Mouse (Mus musculus) c-Kit-positive CD71-positive TER-119-negative erythroid progenitor cells, embryonic 14.5 days (primary cell): Measurements from ENCODE around the gene Fbln7.
A peak's percentile ranks its signal among the peaks of the same experiment; 100 is the strongest.

Experiments used
- DNase-seq: peaks from one replicate; pipeline ENCODE4 v3.0.0-alpha.2; 2013; ENCODE audit warnings: low read depth

Fbln7 gene

DNA sequence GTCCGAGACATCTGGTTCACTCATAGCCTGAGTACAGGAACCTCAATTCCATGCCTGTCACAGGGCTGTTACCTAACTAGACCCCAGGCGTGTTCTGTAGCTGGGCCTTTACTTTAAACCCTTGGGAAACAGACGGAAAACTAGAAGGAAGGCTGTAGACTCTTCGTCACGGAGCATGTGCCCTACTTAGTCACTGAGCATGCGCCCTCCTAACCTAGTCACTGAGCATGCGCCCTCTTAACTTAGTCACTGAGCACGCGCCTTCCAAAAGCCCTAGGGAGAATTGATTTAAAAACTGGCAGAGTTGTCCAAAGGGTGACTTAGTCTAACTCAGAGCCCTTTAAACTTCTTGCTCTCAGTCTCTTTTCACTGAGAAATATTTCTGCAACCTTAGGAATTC lies at the start of gene Fbln7:
Fbln7 (plus strand) TSS at position 346 of the 400 bp plus-strand sequence.
- DNase-seq: no peak

DNA sequence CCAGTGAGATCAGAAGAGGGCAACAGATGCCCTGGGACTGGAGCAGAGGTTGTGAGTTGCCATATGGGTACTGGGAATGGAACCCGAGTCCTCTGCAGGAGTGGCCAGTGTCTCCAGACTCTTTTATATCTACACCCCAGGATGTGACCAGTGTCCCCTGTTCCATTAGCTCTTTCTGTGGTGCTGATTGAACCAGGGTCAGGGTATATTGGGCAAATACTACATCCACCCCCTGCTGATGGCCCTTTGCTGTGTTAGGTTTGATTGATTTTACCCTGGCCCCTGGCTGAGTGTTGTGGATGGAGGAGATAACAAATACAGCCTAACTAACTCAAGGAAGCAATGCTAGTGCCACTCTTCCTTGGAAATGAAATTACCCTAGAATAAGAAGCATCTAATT lies 46.5 kb upstream of the Fbln7 start:
- no peak for DNase-seq

DNA sequence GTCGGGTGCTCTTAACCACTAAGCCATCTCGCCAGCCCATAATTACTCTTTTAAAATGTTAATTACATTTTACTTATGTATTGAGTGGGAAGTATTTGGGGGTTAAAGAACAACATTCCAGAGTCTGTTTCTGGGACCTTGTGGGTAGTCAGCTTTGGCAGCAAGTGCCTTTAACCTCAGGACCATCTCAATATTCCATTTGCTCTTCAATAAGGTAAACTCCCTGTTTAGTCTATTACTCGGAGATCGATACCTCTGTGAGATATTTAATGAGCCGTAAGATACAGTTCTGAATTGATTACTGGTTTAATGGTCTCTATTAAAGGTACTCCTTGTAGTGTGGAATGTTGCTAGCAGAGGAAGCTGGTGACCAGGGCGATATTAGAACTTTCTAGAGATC lies 45.9 kb upstream of the Fbln7 start:
- no peak for DNase-seq

DNA sequence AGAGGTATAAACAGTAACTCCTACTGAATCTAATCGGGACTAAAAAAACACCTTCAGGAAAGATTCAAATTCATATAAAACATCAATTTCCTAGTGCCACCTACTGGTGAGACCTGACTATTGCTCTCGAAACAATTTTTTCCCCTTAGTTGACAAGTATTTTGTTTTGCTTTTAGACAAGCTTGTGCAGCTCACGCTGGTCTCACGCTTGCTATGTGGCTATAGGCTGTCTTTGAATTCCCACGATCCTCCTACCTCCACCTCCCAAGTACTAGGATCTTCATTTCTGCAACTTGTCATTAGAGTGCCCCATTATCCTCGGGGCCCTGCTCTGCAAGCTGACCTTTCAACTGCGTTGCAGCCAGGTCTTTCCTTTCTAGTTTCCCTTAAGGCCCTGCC lies 45.4 kb upstream of the Fbln7 start:
- DNase-seq: peak; percentile 71

DNA sequence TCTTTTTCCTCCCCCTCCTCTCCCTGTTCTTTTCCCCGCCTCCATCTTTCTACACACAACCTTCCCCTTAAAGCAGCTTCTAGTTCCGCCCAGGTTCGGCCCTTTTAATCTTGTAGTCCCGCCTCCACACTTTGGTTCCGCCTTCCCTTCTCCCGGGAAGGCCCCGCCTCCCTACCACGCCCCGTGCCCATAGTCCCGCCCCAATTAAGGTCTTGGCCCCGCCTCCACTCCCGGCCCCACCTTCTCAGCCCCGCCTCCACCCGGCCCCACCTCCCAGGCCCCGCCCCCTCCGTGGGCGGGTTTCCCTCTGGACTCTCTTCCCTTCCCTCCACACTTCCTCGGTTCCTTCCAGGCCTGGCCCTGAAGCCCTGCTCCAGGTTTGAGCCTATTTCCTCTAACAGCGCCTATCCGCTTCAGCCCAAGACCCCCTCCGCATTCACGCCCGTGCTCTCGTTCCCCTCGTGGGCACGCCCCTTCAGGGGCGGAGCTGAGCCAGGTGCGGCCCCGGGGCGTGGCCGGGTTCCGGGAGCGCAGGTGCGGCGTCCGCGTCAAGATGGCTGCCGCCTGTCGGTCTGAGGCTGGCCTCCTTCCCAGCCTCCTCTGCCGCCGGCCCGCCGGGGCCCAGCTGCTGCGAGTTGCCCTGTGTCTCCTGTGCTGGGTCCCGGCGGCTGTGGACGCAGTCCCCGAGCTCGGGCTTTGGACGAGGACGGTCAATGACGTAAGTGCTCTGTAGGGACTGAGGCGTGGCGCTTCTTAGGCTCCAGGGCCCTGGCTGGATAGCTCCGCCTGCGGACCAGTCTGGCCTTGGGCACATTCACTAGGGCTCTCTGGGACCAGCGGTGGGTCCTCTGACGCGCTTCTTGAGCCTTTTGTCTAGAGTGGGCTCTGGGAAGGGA lies 44.7 kb upstream of the Fbln7 start, which contains the start of gene Tmem87b:
Tmem87b (plus strand) TSS at position 333 of the 896 bp plus-strand sequence.
- DNase-seq: peak; percentile 87

DNA sequence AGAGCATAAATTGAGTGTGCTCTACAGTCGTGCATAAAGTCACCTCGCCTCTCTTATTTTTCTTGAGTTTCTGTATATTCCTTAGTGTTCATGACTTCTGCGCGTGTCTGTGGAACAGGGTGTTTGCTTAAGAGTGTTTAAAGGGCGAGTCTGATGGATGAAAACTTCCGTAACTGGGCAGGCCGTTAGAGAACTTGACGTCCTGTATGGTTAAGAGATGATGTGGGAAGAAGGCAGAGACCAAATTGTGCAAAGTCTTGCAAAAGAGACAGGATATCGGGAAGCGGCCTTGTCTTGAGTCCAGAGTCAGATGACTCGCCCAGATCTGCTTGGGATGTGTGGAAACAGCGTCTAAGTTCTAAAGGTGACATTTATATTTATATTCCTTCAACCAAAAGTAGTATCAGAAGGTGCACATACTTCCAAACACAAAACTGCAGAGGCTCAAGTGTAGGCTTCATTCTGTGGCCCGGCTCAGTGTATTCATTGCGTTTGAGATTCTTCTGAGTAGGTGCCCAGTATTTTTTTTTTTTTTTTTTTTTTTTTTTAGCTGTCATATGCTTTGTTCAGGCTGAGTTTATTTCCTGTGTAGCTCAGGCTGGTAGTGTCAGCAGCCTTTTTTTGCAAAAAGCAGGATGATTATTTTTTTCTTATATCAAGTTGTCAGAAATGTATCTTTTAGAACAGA lies 43.7 kb upstream of the Fbln7 start:
- DNase-seq: no peak

DNA sequence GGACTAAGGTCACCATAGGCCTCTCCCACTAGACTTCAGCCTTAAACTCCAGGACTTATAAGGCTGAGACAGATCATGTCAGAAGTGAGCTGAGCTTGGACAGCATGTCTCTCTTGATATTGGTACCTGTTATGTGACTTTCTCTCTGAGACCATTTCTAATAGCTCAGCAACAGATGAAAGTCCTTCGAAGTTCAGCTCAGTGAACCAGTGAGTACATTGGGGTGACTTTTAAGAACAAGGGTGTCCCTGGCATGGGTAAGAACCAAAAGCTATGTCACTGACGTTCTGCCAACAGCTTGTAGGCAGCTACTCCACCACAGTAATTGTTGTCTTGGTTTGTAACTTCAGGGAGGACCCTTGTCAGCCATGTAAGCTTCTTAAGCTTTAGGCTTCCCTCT lies 42.1 kb upstream of the Fbln7 start:
- no peak for DNase-seq

DNA sequence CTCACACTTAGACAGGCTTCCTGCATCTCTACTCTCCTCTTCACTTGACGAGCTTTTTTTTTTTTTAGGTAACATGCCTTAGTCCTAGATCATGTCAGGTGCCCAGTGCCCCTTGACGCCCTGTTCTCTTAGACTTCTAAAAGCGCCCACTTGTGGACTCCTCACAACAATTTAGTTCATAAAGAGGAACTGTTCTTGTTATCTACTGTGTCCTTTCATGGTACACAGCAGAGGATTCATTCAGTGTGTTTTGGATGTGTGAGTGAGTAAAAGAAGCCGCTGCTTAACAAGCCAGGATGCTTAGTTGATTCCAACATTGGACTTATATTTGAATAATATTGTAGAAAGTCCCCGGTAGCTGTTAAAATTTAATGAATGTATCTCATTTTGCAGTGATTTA lies 38.9 kb upstream of the Fbln7 start:
- DNase-seq: no peak

DNA sequence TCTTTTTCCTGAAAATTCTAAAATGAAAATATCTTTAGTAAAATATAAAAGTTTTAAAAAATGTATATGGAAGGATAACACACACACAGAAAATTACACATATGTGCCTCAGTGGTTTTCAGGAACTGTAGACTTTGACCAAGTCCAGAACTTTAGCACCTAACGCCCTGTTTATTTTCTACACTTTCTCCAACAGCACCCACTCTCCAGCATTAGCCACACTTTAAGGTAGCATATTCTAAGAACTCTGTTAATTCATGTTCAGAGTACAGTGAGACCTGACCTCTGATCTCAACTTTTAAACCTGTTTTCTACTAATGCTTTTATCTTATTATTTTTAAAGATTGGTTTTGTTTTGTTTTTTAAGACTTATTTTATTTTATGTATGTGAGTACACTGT lies 35.0 kb upstream of the Fbln7 start:
- no peak for DNase-seq

DNA sequence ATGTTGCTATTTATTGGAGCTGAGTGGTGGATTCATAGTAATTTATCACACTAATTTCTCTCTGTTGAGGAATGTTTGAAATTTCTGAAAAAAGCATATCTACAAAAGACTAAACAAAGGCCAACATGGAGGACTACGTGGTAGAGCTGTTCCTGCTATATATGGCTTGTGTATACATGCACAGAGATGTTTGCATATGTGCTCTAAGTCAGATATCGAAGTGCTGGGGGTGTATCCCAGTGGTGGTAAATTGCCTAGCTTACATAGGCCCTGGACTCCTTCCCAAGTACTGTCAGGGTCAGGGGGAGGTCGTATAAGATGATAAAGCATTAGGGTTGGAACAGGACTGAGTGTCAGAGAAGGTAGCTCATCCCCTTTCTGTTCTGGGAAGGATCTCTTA lies 30.2 kb upstream of the Fbln7 start:
- DNase-seq: no peak

DNA sequence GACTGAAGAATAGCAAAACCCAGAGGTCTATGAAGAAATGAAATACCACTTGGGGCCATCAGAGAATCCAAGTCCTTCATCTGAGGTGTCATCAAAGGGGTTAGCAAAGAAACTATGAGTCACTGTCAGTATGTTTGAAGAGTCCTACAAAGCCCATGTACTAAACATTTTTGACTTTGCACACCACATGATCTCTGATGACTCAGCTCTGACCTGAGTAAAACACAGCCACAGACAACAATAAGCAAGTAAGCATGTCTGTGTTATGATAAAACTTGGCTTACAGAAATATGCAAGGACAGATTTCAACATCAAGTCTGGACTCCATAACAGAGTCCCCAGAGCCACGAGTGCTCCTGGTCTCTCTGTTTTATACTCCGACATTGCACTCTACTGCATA lies 29.7 kb upstream of the Fbln7 start:
- DNase-seq: no peak

DNA sequence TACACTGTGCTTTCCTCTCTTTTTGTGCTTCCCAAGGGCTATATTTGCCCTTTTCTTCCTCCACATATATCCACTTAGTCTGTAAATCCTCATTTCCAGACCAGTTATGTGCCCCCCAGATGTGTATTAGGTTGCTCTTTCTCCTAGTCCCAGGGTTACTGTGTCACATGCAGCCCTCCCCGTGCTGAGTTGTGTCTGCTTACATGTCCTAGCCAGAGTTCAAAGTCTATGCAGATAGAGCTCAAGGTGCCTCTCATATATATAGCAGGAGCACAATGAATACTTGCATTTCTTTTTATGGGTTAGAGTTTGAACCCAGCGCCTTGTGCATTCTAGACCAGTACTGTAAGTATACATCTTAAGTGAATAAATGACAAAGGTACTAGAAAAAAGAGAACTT lies 29.3 kb upstream of the Fbln7 start:
- no peak for DNase-seq

DNA sequence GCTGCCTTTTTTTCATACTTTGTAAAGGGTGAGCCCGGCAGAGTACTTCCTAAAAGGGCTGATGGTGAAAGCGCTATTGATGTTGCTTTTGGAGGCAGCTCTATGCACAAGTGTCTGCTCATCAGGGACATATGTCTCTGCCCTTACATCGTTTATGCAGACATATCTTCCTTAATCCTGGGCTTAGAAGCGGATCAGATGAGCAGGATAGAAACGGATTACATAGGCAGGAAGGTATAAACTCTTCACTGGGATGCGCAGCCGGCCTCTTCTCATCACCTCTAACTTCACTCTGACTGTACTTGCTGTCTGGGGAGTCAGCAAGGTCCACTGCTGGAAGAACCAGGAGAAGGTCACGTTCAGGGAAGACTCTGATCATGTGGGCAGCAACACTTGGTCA lies 25.2 kb upstream of the Fbln7 start:
- DNase-seq: no peak

DNA sequence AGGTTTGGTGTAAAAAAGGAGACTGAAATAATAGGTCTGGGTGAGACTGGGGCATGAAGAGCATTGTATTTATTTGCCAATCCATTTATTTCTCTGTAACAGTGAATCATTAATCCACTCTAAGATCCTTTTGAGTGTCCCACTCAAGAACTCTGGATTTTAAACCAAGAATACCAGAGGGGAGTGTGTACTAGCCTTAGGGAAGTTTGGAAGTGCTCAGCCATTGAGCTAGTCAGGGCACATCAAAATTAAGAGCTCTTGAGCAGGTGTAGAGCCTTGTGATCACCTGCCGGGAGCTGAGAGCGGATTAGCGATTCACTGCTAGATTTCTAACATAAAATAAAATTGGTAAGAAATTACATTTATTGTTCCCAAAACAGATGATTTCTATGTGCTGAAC lies 24.2 kb upstream of the Fbln7 start:
- no peak for DNase-seq

DNA sequence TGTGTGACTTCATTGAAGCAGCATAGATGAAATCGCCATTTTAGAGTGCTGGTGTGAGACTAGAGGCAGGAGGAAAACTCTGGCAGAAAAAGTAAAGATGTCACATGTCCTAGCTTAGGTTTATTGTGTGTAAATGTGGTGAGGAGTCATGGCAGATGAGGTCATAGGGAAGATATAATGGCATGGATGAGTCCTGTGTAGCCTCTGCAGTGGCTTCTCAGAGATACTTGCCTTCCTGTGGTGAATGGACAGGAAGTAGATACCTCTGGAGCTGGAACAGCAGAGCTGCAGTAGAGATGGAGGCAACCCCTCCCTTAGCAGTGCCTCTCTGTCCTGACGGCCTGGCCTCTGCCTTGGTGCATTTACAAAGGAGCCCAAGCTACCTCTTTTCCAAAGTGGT lies 23.3 kb upstream of the Fbln7 start:
- DNase-seq: no peak

DNA sequence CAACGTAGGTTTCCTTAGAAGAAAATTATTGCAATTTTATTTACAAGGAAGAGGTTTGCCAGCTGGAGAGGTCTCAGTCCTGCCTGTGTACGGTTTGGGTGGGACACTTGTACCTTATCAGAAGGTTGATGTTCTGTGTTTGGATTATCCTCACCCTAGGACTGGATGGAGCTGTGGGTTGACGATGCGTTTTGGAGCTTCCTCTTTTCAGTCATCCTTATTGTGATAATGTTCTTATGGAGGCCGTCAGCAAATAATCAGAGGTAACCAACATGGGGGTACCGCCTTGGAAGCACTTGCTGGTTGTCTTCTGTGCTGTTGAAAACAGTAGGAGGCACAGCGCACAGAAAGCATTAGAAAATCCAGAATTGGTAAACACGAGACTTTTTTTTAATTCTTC lies 20.3 kb upstream of the Fbln7 start:
- no peak for DNase-seq

DNA sequence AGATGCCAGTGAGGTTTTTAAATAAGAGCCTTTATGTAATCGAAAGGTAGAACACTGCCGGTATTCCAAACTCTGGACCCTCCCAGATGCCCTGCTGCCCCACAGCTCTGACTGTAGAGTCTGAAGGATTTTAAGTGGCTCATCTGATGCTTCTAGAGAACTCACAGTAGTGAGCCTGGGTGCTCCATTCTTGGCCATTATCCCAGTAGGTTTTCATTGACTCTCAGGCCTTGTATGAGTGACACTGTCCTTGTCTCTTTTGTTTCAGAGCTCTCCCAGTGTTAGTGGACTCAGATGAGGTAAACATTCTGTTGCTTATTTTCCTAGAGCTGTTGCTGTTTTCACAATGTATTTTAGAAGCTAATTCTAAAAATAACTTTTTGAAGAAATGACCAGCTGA lies 12.7 kb upstream of the Fbln7 start:
- DNase-seq: no peak

DNA sequence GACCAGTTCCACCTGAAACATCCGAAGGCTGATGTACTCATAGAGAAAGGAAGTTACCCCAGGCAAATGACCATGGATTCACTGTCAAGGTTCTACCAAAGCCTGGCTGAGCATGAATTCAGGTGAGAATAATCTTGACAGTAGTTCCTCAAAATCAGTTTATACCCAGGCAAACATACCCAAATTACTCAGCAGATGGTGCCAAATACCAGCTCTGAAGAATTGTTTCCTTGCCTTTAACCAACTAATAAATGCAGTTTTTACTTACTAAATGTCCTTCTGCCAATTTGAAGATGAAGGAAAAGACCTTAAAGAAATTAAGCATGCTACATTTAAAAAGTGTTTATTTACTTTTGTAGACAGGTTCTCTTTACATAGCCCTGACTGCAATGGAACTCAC lies 6.1 kb upstream of the Fbln7 start:
- no peak for DNase-seq

DNA sequence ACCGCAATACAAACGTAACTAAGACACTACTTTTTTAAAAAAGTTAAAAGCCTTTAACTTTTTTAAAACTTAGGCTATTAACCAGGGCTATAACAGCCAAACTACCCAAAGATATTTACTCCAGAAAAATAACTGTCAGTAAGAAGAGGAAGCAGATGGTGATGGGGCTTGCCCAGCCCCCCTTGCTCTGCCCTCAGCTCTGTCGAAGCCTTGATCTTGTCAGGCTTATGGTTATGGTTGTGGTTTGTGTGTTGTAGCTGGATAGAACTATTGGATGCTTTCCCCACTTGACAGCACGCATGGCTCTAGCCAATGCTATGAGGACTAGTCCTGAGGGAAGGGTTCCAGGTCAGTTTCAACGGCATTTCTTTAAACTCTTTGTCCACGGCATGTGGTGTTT lies 3.8 kb upstream of the Fbln7 start:
- DNase-seq: no peak

DNA sequence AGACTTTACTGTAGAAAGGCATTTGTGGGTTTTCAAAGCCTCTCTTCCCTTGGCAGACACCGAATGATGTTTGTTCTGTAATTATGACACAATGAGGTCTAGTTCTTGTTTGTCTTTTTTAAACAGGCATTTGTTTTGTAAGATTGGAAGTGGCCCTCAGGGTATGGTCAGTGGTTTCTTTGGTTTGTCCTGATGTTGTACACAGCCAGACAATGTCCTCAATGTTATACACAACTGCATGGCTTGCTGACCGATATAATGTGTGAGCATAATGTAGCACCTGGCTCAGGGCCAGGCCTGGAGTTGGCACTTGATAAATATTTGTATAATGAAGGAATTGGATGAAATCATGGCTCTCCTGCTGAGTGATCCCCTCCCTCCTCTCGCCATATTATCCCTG lies 2.9 kb upstream of the Fbln7 start:
- no peak for DNase-seq

DNA sequence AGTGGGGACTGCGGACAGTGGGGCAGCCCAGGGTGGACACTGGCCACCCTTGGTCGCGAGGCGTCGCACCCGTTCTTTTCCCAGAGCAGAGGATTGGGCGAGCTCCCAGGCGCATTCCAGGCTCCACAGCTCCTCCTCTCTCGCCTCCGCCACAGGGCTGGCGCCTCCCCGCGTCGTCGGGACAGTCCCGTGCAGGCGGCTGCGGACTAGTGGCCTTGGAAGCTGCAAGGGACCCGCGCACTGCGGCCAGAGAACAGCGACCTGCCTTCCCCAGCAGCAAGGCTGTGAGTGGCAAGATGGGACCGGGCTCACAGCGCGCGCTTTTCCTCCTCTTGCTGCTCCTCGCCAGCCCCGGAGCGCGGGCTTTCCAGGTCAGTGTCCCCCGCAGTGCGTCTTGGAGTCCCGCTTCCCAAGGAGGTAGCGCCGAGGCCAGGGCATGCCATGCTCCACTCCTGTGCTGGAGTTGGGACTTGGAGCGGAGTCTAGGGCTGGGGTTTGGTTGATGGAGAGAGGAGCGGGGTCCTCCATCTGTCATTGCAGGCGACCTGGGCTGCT lies 1.1 kb downstream of the Fbln7 start:
- no peak for DNase-seq

DNA sequence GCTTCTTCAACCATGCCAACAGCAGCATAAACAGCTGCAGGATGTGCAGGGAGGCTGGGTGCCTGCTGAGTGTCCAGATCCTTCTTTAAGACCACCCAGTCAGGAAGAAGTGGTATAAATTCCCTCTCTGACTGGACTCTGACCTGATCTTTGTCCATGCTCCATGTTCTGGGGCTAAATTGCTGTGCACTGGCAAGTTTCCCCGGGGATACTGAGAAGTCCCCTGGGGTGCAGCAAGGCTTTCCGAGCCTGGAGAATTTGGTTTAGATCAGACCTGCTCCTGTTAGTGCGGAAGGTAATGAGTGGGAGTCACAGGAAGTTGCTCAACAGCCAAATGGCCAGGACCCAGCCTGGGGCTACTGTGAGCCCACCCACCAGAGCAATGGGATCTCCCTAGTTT lies 2.3 kb downstream of the Fbln7 start:
- no peak for DNase-seq

DNA sequence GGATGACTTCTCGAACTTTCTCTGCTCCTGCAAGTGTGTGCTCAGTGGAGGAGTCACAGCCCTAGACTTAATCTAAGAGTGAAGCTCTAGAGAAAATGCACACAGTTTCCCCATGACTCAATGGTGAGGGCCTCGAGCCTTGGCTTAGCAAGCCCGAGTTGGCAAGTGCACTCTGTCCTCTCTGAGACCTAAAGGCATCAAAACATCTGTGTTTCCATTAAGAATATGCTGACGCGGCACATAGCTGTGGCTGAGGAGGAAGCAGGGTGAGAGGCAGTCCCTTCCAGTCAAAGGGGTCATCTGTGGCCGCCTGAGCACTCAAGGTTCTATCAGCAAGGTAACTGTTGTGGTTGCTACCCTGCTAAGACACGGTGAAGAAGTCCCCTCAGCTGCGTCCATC lies 8.9 kb downstream of the Fbln7 start:
- no peak for DNase-seq
